Mouse (Mus musculus) adrenal gland, postnatal 14 days (tissue): Measurements from ENCODE around the gene Klhl5. TPM values are rescaled to one million over a fixed set of nuclear protein-coding genes. Genes with fewer than 3 reads are reported as not detected.
A peak's percentile ranks its signal among the peaks of the same experiment; 100 is the strongest.

Source experiments
- DNase-seq: peaks from one replicate; pipeline ENCODE4 v3.0.0; 2021; ENCODE audit warnings: mixed read lengths
- total RNA-seq: library from RNA; stranded (reverse); gene quantifications from 2 replicates; pipeline ENCODE4 v1.2.3, GENCODE M21; 2021

Klhl5 gene
- total RNA-seq, 1 experiment from 2014 or later: 46.2 TPM

DNA sequence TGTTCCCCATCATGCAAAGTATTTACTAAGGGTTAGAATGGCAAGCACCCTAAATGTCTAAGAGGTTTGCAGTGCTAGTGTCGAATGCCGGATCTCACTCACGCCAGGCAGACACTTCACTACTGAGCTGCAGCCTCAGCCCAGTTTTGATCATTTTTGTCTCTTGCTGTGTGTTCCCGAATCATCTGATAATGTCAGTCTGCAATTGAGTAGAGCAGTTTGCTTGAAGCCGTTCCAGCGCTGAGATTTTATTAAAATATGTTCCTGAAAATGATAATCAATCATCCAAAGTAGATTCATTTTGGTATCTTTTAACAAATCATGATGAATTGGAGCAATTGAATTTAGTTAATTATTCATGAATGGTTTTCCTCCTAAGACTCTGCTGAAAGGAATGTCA, 39.4 kb downstream of the Klhl5 start:
- no peak for DNase-seq

DNA sequence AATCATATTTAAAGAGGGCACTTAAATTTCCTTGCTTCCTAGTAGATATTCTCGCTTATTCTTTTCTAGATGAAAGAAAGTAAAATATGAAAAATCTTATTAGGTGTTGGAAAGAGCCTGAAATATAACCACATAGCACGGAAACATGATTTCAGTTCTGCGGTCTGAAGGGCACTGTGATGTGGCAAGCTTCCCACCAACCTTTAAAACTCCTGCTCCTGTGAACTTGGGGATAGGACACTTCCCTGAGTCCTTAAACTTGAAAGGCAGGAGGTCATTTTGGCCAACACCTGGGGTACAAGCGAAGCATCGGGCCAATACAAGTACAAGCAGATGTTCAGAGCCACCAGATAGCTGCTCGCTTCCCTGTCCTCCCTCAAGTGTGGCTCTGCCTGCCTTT, 42.4 kb downstream of the Klhl5 start:
- DNase-seq: no peak

DNA sequence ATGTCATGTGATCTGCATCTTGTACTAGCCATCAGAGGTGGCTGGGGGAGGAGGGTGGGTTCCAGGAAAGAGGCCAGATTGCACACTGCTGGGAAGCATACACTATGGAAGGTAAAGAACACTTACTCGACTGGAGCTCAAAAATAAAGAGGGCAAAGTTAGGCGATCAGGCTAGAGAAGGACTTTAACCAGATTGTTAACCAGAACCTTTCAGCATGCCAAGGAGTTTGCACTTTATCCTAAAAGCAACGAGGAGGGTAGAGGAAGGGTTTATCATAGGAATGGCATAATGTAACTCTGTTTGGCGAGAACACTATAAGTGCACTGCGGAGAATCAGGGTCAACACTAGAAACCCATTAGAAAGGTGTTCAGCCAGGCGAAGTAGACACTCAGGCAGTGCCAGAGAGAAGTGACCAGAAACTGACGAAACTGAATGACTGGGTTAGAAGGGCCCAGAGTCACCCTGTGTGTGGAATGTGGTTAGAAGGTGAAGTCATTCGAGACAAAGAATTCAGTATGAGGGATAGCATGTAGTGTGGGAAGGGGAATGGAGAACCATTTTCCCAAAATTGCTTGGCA, 43.1 kb downstream of the Klhl5 start:
- no peak for DNase-seq

DNA sequence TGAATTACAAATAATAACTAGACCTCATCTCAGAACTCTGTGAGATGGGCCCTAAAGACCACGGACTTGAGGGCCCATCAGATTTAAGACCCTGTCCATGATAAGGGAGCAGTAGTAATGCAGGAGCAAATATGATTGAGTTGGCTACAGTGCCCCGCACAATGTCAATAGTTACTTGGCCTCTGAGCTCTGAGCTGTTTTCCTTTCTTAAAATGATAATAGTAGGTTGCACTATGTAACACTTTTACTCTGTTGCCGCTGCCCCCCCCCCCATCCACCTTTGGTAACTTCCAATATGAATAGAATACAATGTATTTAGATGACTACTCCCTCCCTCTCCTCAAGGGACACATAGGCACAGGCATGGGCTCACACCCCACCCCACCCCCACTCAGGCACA, 43.9 kb downstream of the Klhl5 start:
- no peak for DNase-seq

DNA sequence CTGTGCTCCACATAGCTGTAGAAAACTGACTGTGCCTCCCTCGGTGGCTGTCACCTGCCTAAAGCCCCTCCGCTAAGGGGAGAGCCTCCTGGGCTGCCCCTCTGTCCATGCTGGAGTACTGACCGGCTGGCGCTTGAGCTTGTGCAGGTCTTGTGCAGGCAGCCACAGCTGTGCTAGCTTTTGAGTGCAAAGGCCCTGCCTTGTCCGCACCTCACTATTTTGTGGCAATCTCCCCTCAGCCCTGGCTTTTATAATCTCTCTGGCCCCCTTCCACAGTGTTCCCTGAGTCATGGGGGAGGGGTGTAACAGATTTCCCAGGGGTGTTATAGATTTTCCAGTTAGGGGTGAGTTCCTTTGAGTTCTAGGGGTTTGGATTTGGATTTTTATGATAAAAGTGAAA, 44.4 kb downstream of the Klhl5 start:
- DNase-seq: no peak

DNA sequence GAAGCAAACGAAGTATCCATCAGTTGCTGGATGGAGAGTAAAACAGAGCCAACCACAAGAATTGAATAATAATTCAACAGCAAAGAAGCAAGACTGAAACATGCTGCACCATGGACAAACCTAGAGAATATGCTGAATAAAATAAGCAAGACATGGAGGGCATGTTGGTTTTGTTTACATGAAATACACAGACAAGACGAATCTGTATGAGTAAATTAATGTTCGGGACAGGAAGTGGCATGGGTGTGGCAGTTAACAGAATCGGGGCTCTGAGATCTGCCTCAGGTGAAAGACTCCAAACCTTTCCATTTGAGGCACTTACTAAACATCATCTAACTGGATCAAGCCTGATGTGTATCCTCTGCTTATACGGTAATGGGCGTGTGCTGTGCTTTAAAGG, 46.9 kb downstream of the Klhl5 start:
- no peak for DNase-seq

DNA sequence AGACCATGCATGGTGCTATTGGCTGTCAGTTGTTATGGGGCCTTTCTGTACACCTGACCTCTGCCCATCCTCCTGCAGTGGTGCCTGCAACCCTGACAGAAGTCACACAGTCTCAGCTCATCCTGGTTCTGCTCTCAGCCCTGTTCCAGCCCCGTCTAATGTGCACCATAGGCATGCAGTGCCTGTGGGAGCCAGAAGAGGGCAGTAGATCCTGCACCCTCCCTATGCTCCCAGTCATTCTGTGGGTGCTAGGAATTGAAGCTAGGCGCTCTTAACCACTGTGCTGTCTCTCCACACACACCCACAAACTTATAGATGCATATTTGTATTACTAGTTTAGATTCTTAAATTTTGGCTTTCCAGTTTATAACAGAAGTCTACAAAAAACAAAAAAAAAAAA, 49.5 kb downstream of the Klhl5 start:
- peak; percentile 65 for DNase-seq

DNA sequence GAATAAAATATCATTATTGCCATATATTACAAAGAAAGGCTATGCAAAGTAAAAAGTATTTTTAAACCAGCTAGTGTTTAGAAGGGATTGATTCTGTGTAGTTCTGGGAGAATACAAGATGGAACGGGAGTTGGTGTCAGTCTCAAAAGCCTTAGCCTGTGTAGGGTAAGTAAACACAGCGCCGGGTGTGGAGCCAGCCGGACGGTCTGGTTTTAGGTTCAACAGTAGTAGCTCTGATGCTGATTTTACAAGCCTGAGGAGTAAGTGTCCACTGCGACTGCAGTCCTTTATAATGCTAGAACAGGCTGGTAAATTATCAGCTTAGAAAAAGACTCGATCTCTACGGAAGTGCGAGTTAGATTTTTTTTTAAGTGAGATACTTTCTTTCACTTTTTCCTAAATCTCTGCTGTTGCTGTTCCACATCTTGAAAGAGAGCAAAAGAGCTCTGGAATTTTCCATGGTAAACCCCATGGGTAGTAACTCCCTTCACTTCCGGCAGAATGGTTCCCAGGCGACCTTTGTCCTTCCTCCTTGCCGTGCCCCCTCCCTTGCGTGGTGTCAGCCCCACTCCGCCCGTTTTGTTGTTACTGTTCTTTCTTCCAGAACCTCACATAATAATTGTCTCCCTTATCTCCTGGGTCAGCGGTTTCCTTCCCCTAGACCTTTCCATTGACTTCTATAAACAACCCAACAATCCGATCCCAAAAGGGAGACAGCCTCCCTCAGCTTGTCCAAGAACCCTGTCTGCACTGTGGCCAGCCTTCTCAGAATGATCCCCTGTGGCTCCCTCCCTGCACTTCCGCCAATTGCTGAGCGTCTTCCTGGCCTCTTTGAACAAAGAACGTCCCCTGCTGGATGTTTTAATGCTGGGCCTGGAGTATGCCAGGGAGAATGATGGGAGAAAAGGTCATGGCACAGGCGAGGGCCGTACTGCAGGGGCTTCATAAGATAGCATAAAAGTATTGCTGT, 50.4 kb downstream of the Klhl5 start:
- peak; percentile 70 for DNase-seq

DNA sequence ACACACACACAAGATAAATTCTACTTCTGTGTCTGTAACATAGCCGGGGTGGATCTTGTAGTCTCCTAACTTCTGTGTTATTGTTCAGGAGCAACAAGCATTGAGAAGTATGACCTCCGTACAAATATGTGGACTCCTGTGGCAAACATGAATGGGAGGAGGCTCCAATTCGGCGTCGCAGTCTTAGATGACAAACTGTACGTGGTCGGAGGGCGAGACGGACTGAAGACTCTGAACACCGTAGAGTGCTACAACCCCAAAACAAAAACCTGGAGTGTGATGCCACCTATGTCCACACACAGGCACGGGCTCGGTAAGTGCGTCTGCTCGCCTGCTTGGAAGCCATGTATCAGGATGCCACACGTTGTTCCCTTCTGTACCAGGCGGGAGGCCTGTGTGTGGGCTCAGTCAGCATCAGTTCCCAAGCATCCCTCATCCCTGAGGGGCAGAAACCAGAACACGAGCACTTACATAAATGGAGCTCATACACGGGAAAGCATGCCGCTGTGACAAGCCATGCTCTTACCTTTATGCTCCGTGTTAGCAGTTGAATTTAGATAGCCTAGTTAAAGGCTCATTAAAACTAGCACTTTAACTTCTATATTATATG, 51.5 kb downstream of the Klhl5 start:
- DNase-seq: no peak

DNA sequence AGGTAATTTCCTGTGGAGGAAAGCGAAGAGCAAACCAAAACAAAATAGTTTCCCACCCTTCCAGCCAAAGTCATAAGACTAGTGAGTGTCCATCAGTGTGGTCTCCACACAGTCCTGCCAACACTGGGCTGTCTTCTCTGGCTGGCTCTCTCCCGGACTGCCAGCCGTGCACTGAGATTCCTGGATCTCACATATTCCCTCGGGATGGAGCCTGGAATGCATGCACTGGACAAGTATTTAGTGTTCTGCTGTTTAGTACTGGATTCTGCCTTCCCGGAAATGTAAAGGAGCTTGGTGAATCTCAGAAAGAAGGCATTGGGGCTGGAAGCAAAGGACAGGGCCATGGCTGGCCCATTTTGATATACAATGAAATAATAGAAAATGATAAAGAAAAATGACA, 55.7 kb downstream of the Klhl5 start:
- DNase-seq: no peak

DNA sequence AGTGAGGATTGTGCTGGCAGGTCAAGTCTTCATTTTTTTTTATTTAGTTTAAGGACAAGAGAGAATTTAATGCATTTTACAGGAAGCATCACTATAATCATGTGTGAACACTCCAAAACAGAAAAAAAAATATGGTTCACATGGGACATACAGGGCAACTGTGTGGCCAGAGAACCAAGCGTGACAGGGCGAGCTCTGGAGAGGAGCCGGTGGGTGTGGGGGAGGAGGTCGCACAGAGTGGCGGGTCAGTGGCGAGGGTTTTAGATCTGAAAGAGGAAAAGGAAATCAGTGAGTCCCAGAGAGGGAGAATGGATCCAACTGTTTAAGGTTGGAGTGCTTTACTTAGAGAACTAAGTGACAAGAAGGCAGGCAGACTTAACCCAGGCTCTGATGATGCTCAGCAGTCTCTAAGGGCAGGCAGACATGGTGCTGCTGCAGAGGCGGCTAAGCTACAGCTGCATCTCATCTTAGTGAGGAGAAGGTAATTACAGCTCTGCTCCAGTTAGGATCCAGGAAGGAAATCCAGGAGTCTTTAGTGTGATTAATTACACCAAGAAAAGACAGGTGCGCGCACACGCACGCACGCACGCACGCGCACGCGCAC, 56.3 kb downstream of the Klhl5 start:
- no peak for DNase-seq

DNA sequence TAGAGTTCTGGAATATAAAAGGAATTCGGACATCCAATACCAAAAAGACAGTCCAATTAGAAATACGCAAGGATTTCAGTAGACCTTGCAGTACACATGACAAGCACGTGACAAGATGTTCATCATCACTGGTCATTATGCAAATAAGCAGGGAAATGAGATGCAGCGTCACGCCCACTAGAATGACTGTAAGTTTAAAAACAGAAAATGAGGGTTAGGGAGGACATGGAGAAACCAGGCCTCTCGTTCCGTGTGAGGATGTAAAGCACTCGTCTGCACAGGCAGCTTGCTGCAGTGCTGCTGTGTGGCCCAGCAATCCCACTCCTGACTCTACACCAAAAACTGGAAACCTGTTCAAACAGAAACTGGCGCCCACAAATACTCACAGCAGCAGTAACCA, 62.9 kb downstream of the Klhl5 start:
- DNase-seq: no peak

DNA sequence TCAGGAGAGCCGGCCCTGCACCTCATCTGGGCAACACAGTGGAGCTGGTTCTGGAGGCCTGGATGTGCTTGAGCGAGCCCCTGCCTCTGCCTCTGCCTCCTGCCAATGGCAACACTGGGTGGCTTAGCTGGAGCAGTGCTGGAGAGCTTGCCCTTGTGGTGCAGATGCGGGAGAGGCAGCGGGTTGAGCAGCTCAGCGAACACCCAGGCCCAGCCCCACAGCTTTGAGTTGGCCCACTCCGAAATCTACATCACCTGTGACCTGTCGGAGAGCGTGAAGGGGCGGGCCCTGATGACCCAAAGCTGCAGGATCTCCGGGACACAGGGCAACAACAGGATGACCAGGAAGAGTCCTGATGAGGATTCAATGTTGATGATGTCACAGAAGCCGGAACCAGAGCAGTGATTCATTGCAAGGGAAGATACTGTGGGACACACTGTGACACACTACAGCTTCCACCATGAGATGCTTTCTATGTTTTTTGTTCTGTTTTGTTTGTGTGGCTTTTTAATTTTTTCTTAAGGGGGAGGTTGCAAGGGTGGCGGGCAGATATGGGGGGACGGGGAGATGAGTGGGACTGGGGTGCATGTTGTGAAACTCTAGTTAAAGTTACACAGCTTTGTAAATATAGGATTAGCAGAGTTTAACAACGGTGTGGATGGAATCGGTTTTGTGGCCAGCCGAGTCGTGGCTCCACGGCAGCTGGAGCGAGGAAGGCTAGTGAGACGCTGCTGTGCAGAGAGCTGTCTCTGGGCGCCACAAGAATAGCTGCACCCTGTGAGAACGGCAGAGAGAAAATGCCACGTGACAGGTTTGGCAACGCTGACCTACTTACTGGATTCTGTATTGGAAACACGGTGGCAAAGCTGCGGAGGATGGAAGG, 67.9 kb downstream of the Klhl5 start:
- DNase-seq: peak; percentile 16

DNA sequence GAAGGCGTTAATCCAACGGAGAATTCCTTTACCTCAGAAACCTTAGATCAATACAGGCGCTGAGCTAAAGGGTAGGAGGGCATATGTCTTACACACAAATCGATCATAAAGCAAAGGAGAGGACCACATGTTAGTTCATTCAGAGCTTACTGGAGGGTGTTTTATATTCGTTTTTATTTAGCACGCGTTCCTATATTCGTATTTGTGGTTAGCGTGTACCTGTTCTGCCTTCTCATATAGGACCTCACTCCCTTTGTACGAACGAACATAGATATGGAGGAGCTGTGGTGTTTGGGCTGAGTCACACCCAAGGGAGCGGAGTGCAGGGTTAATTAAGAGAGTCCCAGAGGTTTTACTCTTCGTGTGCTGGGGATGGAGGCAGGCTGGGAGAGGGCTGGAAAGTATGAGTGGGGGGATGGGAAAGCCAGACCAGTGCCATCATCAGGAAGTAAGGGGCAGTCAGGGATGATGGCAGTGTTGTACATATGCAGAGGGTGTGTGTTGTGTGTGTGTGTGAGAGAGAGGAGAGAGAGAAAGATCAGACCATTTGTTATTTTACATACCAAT, 68.7 kb downstream of the Klhl5 start:
- no peak for DNase-seq

DNA sequence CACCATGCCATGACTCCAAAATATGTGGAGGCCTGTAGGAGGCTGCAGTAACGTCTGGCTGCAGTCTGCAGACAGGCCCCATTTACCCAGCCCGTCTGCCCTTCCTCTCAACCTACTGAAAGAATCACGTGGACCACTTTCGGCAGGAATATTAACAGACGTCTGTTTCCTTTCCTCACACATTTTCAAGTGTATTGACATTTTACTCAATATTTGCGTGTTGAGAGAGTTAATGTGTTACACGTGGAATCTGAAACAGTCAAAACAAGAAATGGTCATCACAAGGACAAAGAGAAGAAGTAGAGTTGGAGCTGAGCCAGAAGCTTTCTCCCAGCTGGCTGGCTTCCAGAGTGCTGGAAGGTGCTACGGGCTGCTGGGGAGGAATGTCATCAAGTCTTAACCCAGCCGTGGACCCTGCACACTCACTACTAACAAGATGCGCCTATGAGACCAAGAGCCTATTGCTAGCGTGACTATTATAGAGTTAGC, 69.7 kb downstream of the Klhl5 start:
- peak; percentile 66 for DNase-seq

DNA sequence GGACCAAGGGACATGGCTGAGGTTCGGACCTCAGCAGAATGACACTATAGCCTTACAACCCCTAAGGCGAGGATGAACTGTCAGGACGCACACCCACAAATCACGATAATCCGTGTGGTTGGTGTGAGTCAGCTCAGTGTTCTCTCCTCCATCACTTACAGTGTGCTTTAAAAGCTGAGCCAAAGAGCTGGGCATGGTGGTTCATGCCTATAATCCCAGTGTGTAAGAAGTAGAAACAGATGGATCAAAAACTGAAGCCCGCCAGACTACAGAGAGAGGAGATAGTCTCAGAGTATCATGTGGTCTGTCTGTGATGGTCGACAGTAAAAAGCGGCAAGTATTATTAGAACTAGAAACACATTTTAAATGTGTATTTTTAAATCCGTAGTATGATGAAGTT, 71.1 kb downstream of the Klhl5 start:
- DNase-seq: no peak

DNA sequence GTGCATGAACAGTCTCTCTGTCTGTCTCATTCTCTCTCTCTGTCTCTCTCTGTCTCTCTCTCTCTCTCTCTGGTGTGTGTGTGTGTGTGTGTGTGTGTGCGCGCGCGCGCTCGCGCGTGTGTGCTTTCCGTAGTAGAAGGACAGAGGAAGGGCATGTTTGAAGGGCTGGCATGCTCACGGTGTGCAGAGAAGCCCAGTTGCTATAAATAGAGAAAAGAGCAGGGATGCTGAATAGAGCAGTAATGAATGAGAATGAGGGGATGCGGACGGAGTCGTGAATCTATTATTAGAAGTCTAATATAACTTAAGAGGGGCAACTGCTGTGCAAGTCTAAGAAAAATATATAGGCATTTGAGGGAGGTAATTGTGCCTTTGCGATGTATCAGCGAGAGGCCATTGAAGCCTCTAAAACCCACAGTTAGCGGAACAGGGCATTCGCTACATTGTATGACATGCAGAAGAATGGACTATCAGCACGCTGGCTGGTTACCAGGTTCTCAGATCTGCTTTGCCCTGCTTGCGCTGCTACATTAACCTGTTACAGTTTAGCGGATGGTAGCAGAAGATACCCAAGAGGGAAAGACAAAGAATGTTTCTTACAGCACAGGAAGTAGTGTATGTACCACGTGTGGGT, 73.9 kb downstream of the Klhl5 start:
- no peak for DNase-seq

DNA sequence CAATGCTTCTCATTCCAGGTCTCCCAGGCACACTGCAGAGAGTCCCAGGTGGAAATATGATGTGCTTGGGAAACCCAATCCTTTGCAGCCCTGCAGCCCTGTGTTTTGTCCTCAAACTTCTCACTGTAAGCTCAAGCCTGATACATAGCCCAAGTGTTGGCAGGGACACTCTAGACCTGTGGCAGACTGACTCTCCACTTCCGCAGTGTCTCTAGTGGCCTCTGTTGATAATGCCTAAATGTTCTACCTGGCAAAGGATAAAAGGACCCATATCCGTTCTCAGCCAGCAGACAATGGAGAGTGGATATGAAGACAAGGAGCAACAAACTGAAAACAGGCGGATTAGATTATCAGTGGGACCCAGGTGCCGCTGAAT, 74.4 kb downstream of the Klhl5 start:
- no peak for DNase-seq

DNA sequence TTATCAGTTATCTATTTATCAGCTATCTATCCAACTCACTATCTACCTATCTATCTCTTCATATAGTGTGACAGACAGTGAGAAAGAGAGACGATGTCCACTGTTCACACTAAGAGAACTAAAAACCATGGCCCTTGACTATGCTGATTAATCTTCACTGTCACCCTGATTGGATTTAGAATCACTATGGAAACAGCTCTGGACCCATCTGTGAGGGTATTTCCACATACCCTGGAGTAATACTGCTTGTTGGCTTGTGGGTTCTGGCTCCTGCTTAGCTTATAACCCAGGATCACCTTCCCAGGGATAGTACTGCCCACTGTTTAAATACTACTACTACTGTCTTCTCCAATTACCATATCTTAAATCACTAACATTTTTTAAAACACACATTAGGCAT, 74.9 kb downstream of the Klhl5 start:
- DNase-seq: no peak

DNA sequence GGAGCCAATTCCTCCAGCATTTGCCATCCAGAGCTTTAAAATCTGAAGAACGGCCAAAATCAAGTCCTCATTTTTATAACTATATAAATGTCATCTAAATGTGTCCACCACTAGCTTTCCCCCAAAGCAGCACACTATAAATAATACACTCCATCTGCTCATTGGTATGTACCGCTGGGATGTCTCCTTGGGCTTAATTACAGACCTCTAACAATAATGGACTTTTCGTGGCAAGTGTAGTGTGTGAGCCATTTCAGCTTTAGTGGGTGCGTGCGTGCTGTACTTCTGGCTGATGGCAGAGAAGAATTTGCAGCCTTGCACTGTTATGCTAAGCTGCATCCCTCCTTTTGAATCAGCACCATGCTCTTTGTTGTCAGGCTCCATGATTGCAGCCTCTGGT, 84.3 kb downstream of the Klhl5 start:
- DNase-seq: no peak

DNA sequence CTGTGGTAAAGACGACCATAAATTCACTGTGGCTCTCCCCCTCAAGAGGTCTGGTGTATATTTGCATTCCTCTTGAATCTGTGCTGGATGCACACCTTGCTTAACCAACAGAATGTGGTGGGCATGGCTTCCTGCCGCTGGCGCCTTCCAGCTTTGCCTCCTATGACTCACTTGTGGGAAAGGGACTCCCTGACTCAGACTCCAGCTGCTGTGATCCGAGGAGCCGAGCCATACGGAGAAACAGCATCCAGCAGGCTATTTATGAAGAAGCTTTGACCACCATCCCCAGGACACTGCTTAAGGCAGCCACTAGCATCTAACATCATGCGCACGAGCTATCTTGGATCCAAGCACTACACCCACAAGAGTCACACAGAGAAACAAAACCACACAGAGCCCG, 87.1 kb downstream of the Klhl5 start:
- DNase-seq: no peak
